ENCODE assay signal across 8 mouse cellular contexts in the genomic region with DNA sequence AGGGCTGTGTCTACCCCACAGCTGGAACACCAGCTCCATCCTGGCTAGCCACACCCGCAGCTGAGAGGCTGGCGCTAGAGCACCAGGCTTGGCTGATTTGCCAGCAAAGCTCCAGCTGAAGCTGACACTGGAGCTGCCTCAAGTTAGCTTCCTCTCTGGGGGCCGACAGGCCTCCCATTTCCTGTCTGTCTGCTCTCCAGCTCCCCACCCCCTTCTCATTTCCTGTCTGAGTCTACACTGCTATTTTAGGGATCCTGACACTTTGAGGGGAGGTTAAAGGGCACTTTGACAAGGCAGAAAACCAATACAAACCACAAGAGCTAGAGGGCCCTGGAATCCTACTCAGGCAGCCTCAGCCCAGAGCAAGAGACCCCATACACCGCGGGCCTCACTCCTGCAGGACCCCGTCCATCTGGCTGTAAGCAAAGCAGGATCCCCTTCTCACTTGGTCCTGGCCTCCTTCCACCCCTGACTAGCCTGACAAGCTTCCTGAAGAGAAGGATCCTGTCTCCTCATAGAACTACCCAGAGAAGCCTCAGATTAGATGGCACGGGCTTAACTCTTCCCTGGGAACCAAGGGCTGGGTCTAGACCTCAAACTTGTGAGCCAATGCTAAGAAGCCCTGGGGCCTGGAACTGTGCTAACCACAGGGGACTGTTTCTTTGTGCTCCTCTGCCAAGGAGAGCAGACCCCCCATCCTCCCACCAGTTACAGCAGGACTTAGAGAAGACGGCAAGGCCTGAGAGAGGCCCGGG. TPM values are rescaled to one million over a fixed set of nuclear protein-coding genes. Genes with fewer than 3 reads are reported as not detected.
DNase-seq lines count a peak whose midpoint lies in the region; ATAC-seq and TF ChIP-seq lines count a peak whose summit lies in the region.

No protein-coding gene starts in this region.

- H3K4me1 ChIP-seq in kidney, adult 2 months (ENCODE audit: control insufficient read depth, insufficient read depth, low read length), result peaks cover 39% of the 10 kb centered on the region
- H3K4me1 ChIP-seq in liver, postnatal 0 days (ENCODE audit: insufficient read depth), result peaks cover 59% of the 10 kb centered on the region
- H3K4me1 ChIP-seq in neural tube, embryonic 13.5 days (replicated peaks), result peaks cover 40% of the 10 kb centered on the region

- no peak overlapping the region for H3K4me3 ChIP-seq in left cerebral cortex, adult 2 months
- no peak overlapping the region for H3K4me3 ChIP-seq in kidney, adult 2 months (ENCODE audit: insufficient read depth, low read depth, low read length)
- no peak overlapping the region for H3K4me3 ChIP-seq in liver, postnatal 0 days (ENCODE audit: low read depth, low read length)
- H3K4me3 ChIP-seq in neural tube, embryonic 13.5 days, result no peak overlapping the region

- peak; percentile 82 for ATAC-seq in liver, postnatal 0 days
- ATAC-seq in neural tube, embryonic 13.5 days (ENCODE audit: low read depth), result peak; percentile 55; the same call in 1 of the 2 replicates

- DNase-seq in left cerebral cortex, adult 2 months (ENCODE audit: extremely low spot score in 1 of 2, low spot score in 2 of 2), result peak in 1 of 2 experiments; percentile 32
- no peak for DNase-seq in left cerebral cortex, adult 8-10 months (ENCODE audit: low spot score in 2 of 2)
- peak; percentile 78 for DNase-seq in embryo, embryonic 9.5 days (ENCODE audit: extremely low spot score)
- DNase-seq in heart, adult 9 months (ENCODE audit: low spot score in 2 of 2), result peak; percentile 94 to 97
- DNase-seq in kidney, adult 2 months, result peak; percentile 94
- peak; percentile 72 for DNase-seq in liver, postnatal 0 days
- peak; percentile 87 for DNase-seq in yolk sac, embryonic 10.5 days (ENCODE audit: low spot score)

- peak overlapping the region; percentile 52 for H3K4me2 ChIP-seq in liver, postnatal 0 days (ENCODE audit: low read depth, low read length)
- no peak overlapping the region for H3K4me2 ChIP-seq in neural tube, embryonic 13.5 days

- TF ChIP-seq POLR2A in kidney, adult 2 months (IDR thresholded peaks at IDR 0.05; ENCODE audit: low read depth, low read length), result no peak

- WGBS in kidney, adult 2 months, result 40% methylated on average over 9 of the region's 9 CpGs
- WGBS in liver, postnatal 0 days (ENCODE audit: insufficient replicate concordance), result 12% methylated on average over 9 of the region's 9 CpGs
- 67% methylated on average over 9 of the region's 9 CpGs for WGBS in neural tube, embryonic 13.5 days

- H3K36me3 ChIP-seq in kidney, adult 2 months (ENCODE audit: control insufficient read depth, insufficient read depth, low read length), result no peaks in the 10 kb centered on the region
- peaks cover under 1% of the 10 kb centered on the region for H3K36me3 ChIP-seq in liver, postnatal 0 days (replicated peaks; ENCODE audit: insufficient read depth, low read length)
- H3K36me3 ChIP-seq in neural tube, embryonic 13.5 days, result peaks cover 9% of the 10 kb centered on the region

- TF ChIP-seq EP300 in liver, postnatal 0 days (IDR thresholded peaks at IDR 0.05; ENCODE audit: low read depth), result peak; percentile 77

- intact Hi-C loops in left cerebral cortex, adult 2 months (cut with DNase I), result no loop called here

- no peaks in the 10 kb centered on the region for H3K27me3 ChIP-seq in kidney, adult 2 months (replicated peaks; ENCODE audit: control insufficient read depth, insufficient read depth, low read length)
- no peaks in the 10 kb centered on the region for H3K27me3 ChIP-seq in liver, postnatal 0 days (ENCODE audit: insufficient read depth, low read length)
- no peaks in the 10 kb centered on the region for H3K27me3 ChIP-seq in neural tube, embryonic 13.5 days

- no peaks in the 10 kb centered on the region for H3K9me3 ChIP-seq in liver, postnatal 0 days (ENCODE audit: low read length)
- no peaks in the 10 kb centered on the region for H3K9me3 ChIP-seq in neural tube, embryonic 13.5 days

- peak overlapping the region; percentile 35 for H3K9ac ChIP-seq in liver, postnatal 0 days (replicated peaks)
- H3K9ac ChIP-seq in neural tube, embryonic 13.5 days, result 0 out of 2 replicates have a peak overlapping the region, but pooled peaks have one; percentile 31

- peak overlapping the region; percentile 78 for H3K27ac ChIP-seq in left cerebral cortex, adult 2 months
- H3K27ac ChIP-seq in kidney, adult 2 months (ENCODE audit: insufficient read depth, low read depth, low read length), result peak overlapping the region; percentile 93
- peak overlapping the region; percentile 87 for H3K27ac ChIP-seq in liver, postnatal 0 days (ENCODE audit: low read depth)
- peak overlapping the region; percentile 88 for H3K27ac ChIP-seq in neural tube, embryonic 13.5 days (replicated peaks)

- no peak; the same call in 1 of the 2 replicates for TF ChIP-seq CTCF in left cerebral cortex, adult 2 months (IDR thresholded peaks at IDR 0.05)
- TF ChIP-seq CTCF in kidney, adult 2 months (conservative IDR thresholded peaks at IDR 0.05; ENCODE audit: insufficient read depth, insufficient read length, low read depth, low read length), result 0 out of 2 replicates have a peak, but pooled peaks have one; percentile 10
- peak; percentile 19 for TF ChIP-seq CTCF in liver, postnatal 0 days (IDR thresholded peaks at IDR 0.05; ENCODE audit: low read depth)

RNA-seq across cellular contexts. Expression of a gene that starts 37.2 kb away (rescaled TPM):
- 10 to 100 TPM in 1 of 2 experiments, 1 to 10 TPM in 1; 10.0 to 11.4 TPM for total RNA-seq in left cerebral cortex, adult 2 months (2021)
- total RNA-seq in left cerebral cortex, adult 8-10 months (2022), result 10 to 100 TPM; 10.7 to 14.2 (median 12.7) TPM
- 26.8 and 26.9 TPM in 2 replicates for polyA plus RNA-seq in kidney, adult 2 months (2012; rRNA removed)
- 2.2 and 2.4 TPM in 2 replicates for polyA plus RNA-seq in liver, postnatal 0 days (2015; fragmentation: Nextera tagmentation; extraction: Ambion mirVana)
- 9.3 and 11.7 TPM in 2 replicates for polyA plus RNA-seq in neural tube, embryonic 13.5 days (2015; fragmentation: Nextera tagmentation; extraction: Ambion mirVana)

RNA-seq across cellular contexts. Expression of a gene that starts 37.4 kb away (rescaled TPM):
- total RNA-seq in left cerebral cortex, adult 2 months (2021), result 1 to 10 TPM; 1.3 to 1.8 TPM
- 1 to 10 TPM in 3 of 4 experiments, under 1 TPM in 1; 0.58 to 2.1 (median 1.1) TPM for total RNA-seq in left cerebral cortex, adult 8-10 months (2022)
- polyA plus RNA-seq in kidney, adult 2 months (2012; rRNA removed), result 0.13 and 0.24 TPM in 2 replicates
- not detected in 2 replicates for polyA plus RNA-seq in liver, postnatal 0 days (2015; fragmentation: Nextera tagmentation; extraction: Ambion mirVana)
- polyA plus RNA-seq in neural tube, embryonic 13.5 days (2015; fragmentation: Nextera tagmentation; extraction: Ambion mirVana), result 0.52 and 0.54 TPM in 2 replicates

RNA-seq across cellular contexts. Expression of a gene that starts 38.2 kb away (rescaled TPM):
- total RNA-seq in left cerebral cortex, adult 2 months (2021), result 100 to 1,000 TPM; 111 to 119 TPM
- total RNA-seq in left cerebral cortex, adult 8-10 months (2022), result 10 to 100 TPM; 87.9 to 95.7 (median 93.4) TPM
- polyA plus RNA-seq in kidney, adult 2 months (2012; rRNA removed), result 48.0 and 59.4 TPM in 2 replicates
- polyA plus RNA-seq in liver, postnatal 0 days (2015; fragmentation: Nextera tagmentation; extraction: Ambion mirVana), result 7.1 and 8.6 TPM in 2 replicates
- polyA plus RNA-seq in neural tube, embryonic 13.5 days (2015; fragmentation: Nextera tagmentation; extraction: Ambion mirVana), result 90.1 and 101 TPM in 2 replicates

RNA-seq across cellular contexts. Expression of a gene that starts 59.6 kb away (rescaled TPM):
- 100 to 1,000 TPM; 332 to 333 TPM for total RNA-seq in left cerebral cortex, adult 2 months (2021)
- total RNA-seq in left cerebral cortex, adult 8-10 months (2022), result 100 to 1,000 TPM; 336 to 365 (median 345) TPM
- polyA plus RNA-seq in kidney, adult 2 months (2012; rRNA removed), result 2,322 and 2,701 TPM in 2 replicates
- 566 and 586 TPM in 2 replicates for polyA plus RNA-seq in liver, postnatal 0 days (2015; fragmentation: Nextera tagmentation; extraction: Ambion mirVana)
- polyA plus RNA-seq in neural tube, embryonic 13.5 days (2015; fragmentation: Nextera tagmentation; extraction: Ambion mirVana), result 254 and 261 TPM in 2 replicates

Comparison
In these comparisons a context has a peak if more than half of its experiments do, and no peak if none do; other contexts are left out.
1. DNase-seq: peak in embryo, embryonic 9.5 days (single experiment), heart, adult 9 months (2 of 2), kidney, adult 2 months (single experiment), liver, postnatal 0 days (single experiment) and yolk sac, embryonic 10.5 days (single experiment); none in left cerebral cortex, adult 8-10 months (0 of 2).
2. Peak in every context shown above with its lines, with median percentiles within 50 percentile points of each other: H3K27ac ChIP-seq.